9 mouse cellular contexts compared by ENCODE assay signal in the genomic region with DNA sequence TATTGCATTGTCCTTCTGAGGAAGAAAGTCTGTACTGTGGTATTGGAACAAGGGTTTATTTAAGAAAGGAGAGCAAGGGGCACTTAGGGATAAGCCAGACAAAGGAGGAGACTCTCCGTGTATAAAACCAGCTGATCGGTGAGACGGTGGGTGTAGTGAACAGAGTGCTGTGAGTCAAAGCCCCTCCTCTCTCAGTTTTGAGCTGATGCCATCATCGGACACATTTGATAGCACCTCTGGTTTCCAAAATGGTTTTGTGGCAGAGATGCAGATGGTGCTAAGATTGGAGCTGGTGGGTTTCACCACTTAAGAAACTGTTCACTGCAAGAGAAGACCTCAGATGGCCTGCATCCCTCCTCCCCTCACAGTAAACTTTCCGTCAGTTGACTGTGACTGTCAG. TPM values are rescaled to one million over a fixed set of nuclear protein-coding genes. Genes with fewer than 3 reads are reported as not detected.
DNase-seq lines count a peak whose midpoint lies in the region; ATAC-seq and TF ChIP-seq lines count a peak whose summit lies in the region.
"Had no signal": no experiment of that assay in that cellular context is flagged by ENCODE, and none has a peak within 500 bp of the region (broad histone marks: within the 10 kb centered on the region; RNA-seq: fewer than 3 reads in every experiment).

No protein-coding gene starts in this region.

- no peaks in the 10 kb centered on the region for H3K36me3 ChIP-seq in heart, embryonic 13.5 days
- no peaks in the 10 kb centered on the region for H3K36me3 ChIP-seq in midbrain, embryonic 13.5 days
- no peaks in the 10 kb centered on the region for H3K36me3 ChIP-seq in midbrain, embryonic 11.5 days (ENCODE audit: control insufficient read depth, insufficient read depth, low read length)
- no peaks in the 10 kb centered on the region for H3K36me3 ChIP-seq in intestine, embryonic 15.5 days
- no peaks in the 10 kb centered on the region for H3K36me3 ChIP-seq in stomach, postnatal 0 days (ENCODE audit: control insufficient read depth, insufficient read depth, low read length)

- no peak for TF ChIP-seq EP300 in stomach, postnatal 0 days (optimal IDR thresholded peaks at IDR 0.05)

- peaks cover 62% of the 10 kb centered on the region for H3K27me3 ChIP-seq in heart, embryonic 13.5 days (replicated peaks)
- H3K27me3 ChIP-seq in midbrain, embryonic 13.5 days = peaks cover 50% of the 10 kb centered on the region
- peaks cover 23% of the 10 kb centered on the region for H3K27me3 ChIP-seq in midbrain, embryonic 11.5 days (ENCODE audit: control insufficient read depth, insufficient read depth, low read length)
- peaks cover 5% of the 10 kb centered on the region; the same call in 1 of the 2 replicates for H3K27me3 ChIP-seq in intestine, embryonic 15.5 days (replicated peaks)
- no peaks in the 10 kb centered on the region; the same call in 1 of the 2 replicates for H3K27me3 ChIP-seq in stomach, postnatal 0 days (ENCODE audit: control insufficient read depth, insufficient read depth, low read length)

- peaks cover 14% of the 10 kb centered on the region for H3K4me1 ChIP-seq in heart, embryonic 13.5 days
- H3K4me1 ChIP-seq in midbrain, embryonic 13.5 days (replicated peaks) = peaks cover 20% of the 10 kb centered on the region
- H3K4me1 ChIP-seq in midbrain, embryonic 11.5 days (ENCODE audit: control insufficient read depth, insufficient read depth, low read length) = peaks cover 7% of the 10 kb centered on the region
- peaks cover 11% of the 10 kb centered on the region for H3K4me1 ChIP-seq in intestine, embryonic 15.5 days (replicated peaks)
- no peaks in the 10 kb centered on the region for H3K4me1 ChIP-seq in stomach, postnatal 0 days (replicated peaks; ENCODE audit: control insufficient read depth, insufficient read depth)

- TF ChIP-seq CTCF in stomach, postnatal 0 days (IDR thresholded peaks at IDR 0.05; ENCODE audit: low read depth) = no peak

- DNase-seq in heart, adult 18-20 months = no peak
- no peak for DNase-seq in midbrain, embryonic 11.5 days (ENCODE audit: low spot score, missing footprints)
- no peak for DNase-seq in stomach, postnatal 0 days (ENCODE audit: low spot score)
- DNase-seq in gastrocnemius, postnatal 36 days = no peak
- DNase-seq in layer of hippocampus, postnatal 25 days (ENCODE audit: extremely low spot score in 1 of 2, low spot score in 1 of 2) = no peak
- DNase-seq: gastrocnemius, postnatal 14 days had no signal

- H3K9ac ChIP-seq in heart, embryonic 13.5 days = no peak overlapping the region
- no peak overlapping the region for H3K9ac ChIP-seq in midbrain, embryonic 13.5 days (replicated peaks)
- no peak overlapping the region for H3K9ac ChIP-seq in midbrain, embryonic 11.5 days (ENCODE audit: low read length)
- H3K9ac ChIP-seq in intestine, embryonic 15.5 days = 0 out of 2 replicates have a peak overlapping the region, but pooled peaks have one; percentile 5
- H3K9ac ChIP-seq in stomach, postnatal 0 days (ENCODE audit: low read length) = no peak overlapping the region

- no peak overlapping the region for H3K4me3 ChIP-seq in heart, embryonic 13.5 days
- no peak overlapping the region for H3K4me3 ChIP-seq in midbrain, embryonic 13.5 days (replicated peaks)
- H3K4me3 ChIP-seq in midbrain, embryonic 11.5 days (ENCODE audit: low read depth, low read length) = no peak overlapping the region
- no peak overlapping the region for H3K4me3 ChIP-seq in intestine, embryonic 15.5 days (replicated peaks)
- no peak overlapping the region for H3K4me3 ChIP-seq in stomach, postnatal 0 days (ENCODE audit: low read depth, low read length)

- no peak overlapping the region for H3K27ac ChIP-seq in heart, embryonic 13.5 days (replicated peaks)
- no peak overlapping the region for H3K27ac ChIP-seq in midbrain, embryonic 13.5 days
- H3K27ac ChIP-seq in midbrain, embryonic 11.5 days (ENCODE audit: low read depth, low read length) = no peak overlapping the region
- H3K27ac ChIP-seq in intestine, embryonic 15.5 days = no peak overlapping the region
- H3K27ac ChIP-seq in stomach, postnatal 0 days (replicated peaks) = peak overlapping the region; percentile 53

- no peaks in the 10 kb centered on the region for H3K9me3 ChIP-seq in heart, embryonic 13.5 days
- no peaks in the 10 kb centered on the region for H3K9me3 ChIP-seq in midbrain, embryonic 13.5 days
- H3K9me3 ChIP-seq in midbrain, embryonic 11.5 days (ENCODE audit: control insufficient read depth, low read length) = no peaks in the 10 kb centered on the region
- H3K9me3 ChIP-seq in intestine, embryonic 15.5 days = no peaks in the 10 kb centered on the region
- no peaks in the 10 kb centered on the region for H3K9me3 ChIP-seq in stomach, postnatal 0 days (ENCODE audit: control insufficient read depth, low read length)

- 0 out of 2 replicates have a peak overlapping the region, but pooled peaks have one; percentile 5 for H3K4me2 ChIP-seq in heart, embryonic 13.5 days
- 0 out of 2 replicates have a peak overlapping the region, but pooled peaks have one; percentile 87 for H3K4me2 ChIP-seq in midbrain, embryonic 13.5 days (replicated peaks)
- H3K4me2 ChIP-seq in midbrain, embryonic 11.5 days = no peak overlapping the region
- H3K4me2 ChIP-seq in intestine, embryonic 15.5 days (replicated peaks) = peak overlapping the region; percentile 88
- peak overlapping the region; percentile 71; the same call in 1 of the 2 replicates for H3K4me2 ChIP-seq in stomach, postnatal 0 days (replicated peaks; ENCODE audit: low read depth)

- intact Hi-C loops in gastrocnemius, postnatal 36 days (cut with DNase I) = no loop called here

- no peak for ATAC-seq in heart, embryonic 13.5 days (ENCODE audit: extremely low read depth, insufficient number of reproducible peaks, low FRiP score, low TSS enrichment)
- ATAC-seq in midbrain, embryonic 13.5 days = no peak
- no peak for ATAC-seq in midbrain, embryonic 11.5 days (ENCODE audit: low FRiP score)
- ATAC-seq in intestine, embryonic 15.5 days = no peak
- ATAC-seq in stomach, postnatal 0 days (ENCODE audit: low FRiP score, low TSS enrichment) = no peak

- 74% methylated on average over 5 of the region's 5 CpGs for WGBS in heart, embryonic 13.5 days
- WGBS in midbrain, embryonic 13.5 days = 48% methylated on average over 5 of the region's 5 CpGs
- WGBS in midbrain, embryonic 11.5 days = 67% methylated on average over 5 of the region's 5 CpGs
- WGBS in intestine, embryonic 15.5 days = 58% methylated on average over 5 of the region's 5 CpGs
- WGBS in stomach, postnatal 0 days = 49% methylated on average over 5 of the region's 5 CpGs

RNA-seq across cellular contexts. Expression of a gene that starts 2.6 kb away (rescaled TPM):
- polyA plus RNA-seq in heart, embryonic 13.5 days (2015; fragmentation: Nextera tagmentation; extraction: Ambion mirVana) = 3.0 and 3.8 TPM in 2 replicates
- 1 to 10 TPM in 1 of 2 experiments, under 1 TPM in 1; 0.45 to 1.0 TPM for total RNA-seq in heart, adult 18-20 months (2021)
- 6.8 and 8.2 TPM in 2 replicates for polyA plus RNA-seq in midbrain, embryonic 13.5 days (2015; fragmentation: Nextera tagmentation; extraction: Ambion mirVana)
- 3.8 and 4.1 TPM in 2 replicates for polyA plus RNA-seq in midbrain, embryonic 11.5 days (2014; fragmentation: Nextera tagmentation; extraction: Ambion mirVana)
- polyA plus RNA-seq in intestine, embryonic 15.5 days (2015; fragmentation: Nextera tagmentation; extraction: Ambion mirVana) = 46.6 and 47.3 TPM in 2 replicates
- polyA plus RNA-seq in stomach, postnatal 0 days (2015; fragmentation: Nextera tagmentation; extraction: Ambion mirVana) = 63.1 and 65.6 TPM in 2 replicates
- total RNA-seq in gastrocnemius, postnatal 36 days (2021) = under 1 TPM; 0.46 to 0.69 TPM
- total RNA-seq in layer of hippocampus, postnatal 25 days (2021) = 10 to 100 TPM; 78.3 to 82.5 TPM
